Mouse (Mus musculus): ENCODE results near the gene Arhgap23. TPM values are rescaled to one million over a fixed set of nuclear protein-coding genes. Genes with fewer than 3 reads are reported as not detected.

The Arhgap23 gene
- 10 to 100 TPM; 22.1 to 25.4 TPM for total RNA-seq (2021)
- long read RNA-seq, experiment 1, full-length matches to known transcripts, result 1 of 12 reads
- long read RNA-seq, experiment 1, partial matches to known transcripts, result 8 of 12 reads
- long read RNA-seq, experiment 1, other reads (novel, unspliced or antisense), result 3 of 12 reads
- long read RNA-seq, experiment 2, partial matches to known transcripts, result 6 of 18 reads
- long read RNA-seq, experiment 2, other reads (novel, unspliced or antisense), result 11 of 18 reads

DNA sequence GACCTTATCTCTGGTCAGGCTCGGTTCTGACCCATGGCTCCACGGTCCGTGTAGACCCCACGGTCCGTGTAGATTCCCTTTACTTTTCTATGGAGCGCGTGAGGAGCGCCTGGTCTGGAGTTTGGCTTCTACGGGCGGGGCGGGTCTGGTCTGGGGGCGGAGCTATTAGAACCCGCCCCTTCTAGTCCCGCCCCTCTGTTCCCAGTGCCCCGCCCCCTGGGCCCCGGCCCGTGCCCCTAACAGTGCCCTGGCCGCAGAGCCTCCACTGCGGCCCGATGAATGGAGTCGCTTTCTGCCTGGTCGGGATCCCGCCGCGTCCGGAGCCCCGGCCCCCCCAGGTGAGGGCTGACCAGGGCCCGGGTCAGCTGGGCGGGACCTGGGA is at the start of gene Arhgap23:
Gene Arhgap23, plus strand, starts transcription at position 204 of the 382 bp plus-strand sequence.
- DNase-seq (ENCODE audit: low spot score in 2 of 2), result peak; percentile 71 to 78

DNA sequence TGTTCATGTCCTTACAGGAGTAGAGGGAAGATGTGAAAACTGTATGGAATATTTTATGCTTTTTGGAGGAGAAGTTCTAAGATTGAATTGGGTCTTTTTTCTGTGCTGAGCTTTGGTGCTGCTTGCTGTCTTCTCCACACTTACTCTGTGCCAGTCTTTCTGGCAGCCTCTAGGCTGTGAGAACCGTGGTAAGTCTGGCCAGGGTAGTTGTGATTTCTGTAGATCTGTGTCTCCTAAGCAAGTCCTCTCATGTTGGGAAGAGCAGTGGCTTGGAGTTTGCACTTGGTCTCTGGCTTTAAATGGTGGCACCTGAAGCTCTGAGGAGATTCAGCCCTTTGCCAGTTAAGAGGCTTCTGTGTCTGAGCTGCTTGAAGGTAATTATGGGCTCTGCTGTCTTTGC is 49.8 kb upstream of the Arhgap23 start:
- no peak for DNase-seq (ENCODE audit: low spot score in 2 of 2)

DNA sequence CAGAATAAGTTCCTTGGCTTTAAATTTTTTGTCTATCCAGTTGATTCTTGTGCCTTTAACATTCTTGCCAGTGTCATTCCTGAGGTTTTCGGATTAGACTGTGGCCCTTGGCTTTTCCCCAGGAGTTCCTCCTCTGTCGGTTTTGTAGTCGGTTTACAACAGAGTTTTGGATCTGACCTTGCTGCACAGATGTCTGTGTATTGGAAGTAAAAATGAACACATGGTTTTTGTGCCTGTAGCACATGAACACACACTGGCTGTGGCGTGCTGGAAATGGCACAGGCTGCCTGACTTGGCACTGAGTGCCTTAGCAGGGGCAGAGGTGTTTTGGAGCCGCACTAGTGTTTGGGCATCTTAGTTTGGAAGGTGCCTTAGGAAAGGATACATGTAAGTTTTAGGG is 46.8 kb upstream of the Arhgap23 start:
- DNase-seq (ENCODE audit: low spot score in 2 of 2), result no peak

DNA sequence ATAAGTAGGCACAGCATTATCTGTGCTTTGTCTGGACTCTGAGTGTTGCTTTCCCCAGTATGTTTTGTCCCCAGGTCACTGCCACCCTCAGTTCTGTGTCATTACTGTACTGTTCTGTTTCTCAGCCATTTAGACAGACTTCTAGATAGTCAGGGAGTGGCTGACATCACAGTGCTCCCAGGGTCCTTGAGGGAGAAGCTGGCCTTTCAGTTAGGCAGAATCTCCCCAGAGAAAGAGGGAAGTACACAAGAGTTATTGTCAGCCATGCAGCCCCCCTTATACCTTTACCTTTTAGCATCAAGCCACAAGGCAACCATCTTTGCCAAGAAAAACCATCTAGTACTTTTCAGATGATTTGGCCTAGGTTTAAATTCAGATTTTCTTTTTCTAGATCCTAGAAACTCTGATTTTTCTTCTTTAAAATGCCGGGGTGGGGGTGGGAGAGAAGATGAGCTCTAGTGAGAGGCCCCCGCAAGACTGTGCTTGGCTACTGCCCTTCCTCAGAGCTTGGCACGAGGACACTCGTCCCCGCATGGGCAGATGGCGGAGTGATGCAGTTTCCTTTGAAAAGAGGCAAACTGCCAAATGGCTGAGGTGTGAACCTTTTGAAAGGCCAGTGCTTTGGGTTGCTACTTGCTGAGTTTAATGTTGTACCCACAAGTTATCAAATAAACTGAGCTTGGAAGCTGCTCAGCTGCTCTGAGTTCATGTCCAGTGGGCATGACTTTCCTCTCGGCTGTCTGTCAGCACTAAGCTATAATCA is 44.8 kb upstream of the Arhgap23 start:
- no peak for DNase-seq (ENCODE audit: low spot score in 2 of 2)

DNA sequence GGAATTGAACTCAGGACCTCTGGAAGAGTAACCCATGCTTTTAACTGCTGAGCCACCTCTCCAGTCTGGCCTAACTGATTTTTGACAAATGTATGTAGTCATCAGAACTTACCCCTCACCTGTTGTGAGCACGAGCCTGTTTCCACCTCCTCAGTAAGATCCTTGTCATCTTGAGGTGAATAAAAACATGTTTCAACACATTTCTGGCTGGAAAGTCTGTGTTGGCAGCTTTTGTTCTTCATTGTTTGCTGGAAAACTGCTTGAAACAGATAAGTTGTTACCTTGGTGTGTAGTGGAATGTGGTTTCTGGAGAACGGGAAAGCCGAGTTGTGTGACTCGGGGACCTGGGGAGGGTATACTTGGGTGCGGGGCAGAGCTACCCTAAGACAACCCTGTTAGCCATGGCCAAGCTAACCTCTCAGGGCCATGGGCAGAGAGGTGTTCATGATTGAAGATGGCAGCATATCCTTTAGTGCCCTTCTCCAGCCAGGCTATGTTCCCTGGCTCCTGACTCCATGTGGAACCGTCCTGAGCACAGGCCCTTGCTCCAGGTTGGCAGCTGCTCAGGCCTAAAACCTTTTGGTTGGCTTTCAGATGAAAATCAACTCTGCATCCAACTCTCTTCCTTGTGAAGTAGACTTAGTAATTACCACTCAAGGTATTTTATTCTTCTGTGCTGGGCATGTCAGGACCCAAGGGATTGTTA is 43.0 kb upstream of the Arhgap23 start:
- no peak for DNase-seq (ENCODE audit: low spot score in 2 of 2)

DNA sequence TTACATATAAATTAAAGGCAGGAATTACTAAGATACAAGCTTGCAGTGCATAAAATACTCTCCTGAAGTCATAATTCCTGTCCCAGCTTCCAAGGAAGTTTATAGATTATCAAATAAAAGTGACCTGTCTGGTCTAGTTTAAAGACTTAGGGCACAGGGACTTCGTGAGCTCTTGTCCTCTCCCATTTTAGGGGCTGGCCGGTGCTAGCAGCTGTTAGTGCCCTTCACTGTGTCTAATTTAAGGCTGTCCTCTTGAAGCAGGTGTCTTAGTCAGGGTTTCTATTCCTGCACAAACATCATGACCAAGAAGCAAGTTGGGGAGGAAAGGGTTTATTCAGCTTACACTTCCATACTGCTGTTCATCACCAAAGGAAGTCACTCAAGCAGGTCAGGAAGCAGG is 41.9 kb upstream of the Arhgap23 start:
- no peak for DNase-seq (ENCODE audit: low spot score in 2 of 2)

DNA sequence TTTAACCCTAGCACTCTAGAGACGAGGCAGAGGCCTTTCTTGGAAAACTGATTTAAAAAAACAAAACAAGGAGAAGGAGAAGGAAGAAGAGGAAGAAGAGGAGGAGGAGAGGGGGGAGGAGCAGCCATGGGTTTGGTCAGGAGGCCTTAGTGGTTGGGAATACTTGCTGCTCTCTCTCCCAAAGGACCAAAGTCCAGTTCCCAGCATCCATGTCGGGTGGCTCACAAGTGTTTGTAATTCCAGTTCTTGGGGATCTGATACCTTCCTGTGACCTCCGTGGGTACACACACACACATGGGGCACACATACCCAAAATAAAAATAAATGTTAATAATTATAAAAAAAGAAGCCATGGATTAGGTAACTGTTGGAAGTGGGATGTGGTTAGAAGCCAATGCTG is 35.3 kb upstream of the Arhgap23 start:
- DNase-seq (ENCODE audit: low spot score in 2 of 2), result no peak

DNA sequence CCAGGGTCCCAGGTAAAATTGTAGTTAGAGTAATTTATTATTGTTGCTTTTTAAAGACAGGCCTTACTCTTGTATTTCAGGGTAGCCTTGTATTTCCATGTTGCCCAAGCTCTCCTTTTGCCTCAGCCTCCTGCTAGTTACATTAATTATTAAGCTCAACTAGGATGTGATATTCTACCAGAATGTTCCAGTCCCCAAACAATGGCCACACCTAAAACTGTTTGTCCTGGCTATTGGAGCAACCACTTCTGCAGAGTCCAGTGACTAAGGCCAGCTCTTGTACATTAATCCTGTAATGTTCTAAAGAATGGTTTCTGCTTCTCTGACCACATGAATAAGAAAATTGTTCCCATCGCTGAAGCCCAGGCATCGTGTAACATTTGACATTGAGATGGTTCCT is 32.3 kb upstream of the Arhgap23 start:
- DNase-seq (ENCODE audit: low spot score in 2 of 2), result no peak

DNA sequence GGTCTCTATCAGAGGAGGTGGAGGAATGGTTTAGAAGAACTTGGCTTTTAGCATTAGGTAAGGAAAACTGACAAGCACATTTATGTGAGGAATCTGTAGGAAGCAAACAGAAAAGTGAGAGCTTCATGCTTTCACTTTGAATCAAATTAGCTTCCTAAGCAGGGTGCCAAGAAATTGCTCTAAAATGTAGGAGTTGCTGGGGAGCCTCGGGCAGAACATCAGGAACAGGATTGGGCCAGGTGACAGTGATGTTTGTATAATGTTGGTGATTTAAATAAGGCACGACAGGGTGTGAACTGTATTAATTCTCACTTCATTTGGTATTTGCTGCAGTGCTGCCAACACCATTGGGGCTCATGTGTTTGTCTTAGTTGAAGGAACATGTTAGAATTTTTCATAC is 31.6 kb upstream of the Arhgap23 start:
- DNase-seq (ENCODE audit: low spot score in 2 of 2), result no peak

DNA sequence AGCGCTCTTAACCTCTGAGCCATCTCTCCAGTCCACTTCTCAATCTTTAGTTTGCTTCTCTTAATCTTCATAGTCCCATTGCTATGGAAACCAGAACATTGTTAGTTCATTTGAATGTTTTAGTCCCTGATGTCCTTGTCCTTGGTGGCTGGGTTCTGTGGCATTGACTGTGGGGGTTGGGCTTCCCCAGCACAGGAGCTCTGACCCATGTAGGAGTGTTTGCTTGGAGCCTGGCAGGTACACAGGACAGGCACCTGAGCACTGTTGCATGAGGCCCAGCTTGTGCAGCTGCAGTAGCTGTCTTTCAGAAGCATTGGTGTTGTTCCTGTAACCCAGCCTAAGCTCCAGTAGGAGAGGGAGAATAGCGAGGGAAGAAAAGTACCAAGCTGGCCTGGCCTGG is 27.5 kb upstream of the Arhgap23 start:
- DNase-seq (ENCODE audit: low spot score in 2 of 2), result peak in 1 of 2 experiments; percentile 31

DNA sequence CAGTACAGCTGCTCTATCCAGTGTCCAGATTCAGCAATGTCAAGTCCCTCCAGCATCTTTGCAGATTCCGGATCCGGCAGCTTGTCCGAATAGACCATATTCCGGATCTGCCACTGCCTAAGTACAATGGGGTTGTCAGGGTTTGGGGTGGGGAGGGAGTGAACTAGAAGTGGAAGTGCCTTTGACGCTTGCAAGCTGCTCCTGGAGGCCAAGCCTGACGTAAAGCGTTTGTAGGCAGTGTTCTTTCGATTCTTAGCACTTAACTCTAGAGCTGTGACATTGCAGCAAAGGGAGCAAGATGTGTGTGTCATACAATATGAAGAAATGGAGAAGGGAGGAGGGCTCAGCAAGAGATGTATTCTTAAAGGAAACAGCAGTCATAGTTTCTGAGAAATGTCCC is 26.2 kb upstream of the Arhgap23 start:
- DNase-seq (ENCODE audit: low spot score in 2 of 2), result no peak

DNA sequence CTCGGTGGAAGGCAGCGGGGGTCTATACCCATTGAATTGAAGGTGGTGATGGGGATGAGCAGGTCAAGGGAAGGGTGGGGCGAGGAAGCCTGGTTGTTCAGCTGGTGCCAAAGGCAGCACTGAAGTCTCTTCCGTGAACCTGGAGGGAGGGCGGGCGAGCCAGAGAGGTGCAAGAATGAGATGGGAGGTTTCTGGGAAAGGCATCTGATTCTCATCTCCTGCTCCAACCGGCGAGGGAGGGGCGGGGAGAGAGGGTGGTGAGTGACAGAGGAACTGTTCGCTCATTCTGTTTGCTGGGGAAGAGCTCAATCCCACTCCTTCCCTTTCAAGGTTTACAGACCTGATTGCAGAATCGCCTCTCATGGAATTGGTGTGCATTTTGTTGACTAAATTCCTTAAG is 21.7 kb upstream of the Arhgap23 start:
- no peak for DNase-seq (ENCODE audit: low spot score in 2 of 2)

DNA sequence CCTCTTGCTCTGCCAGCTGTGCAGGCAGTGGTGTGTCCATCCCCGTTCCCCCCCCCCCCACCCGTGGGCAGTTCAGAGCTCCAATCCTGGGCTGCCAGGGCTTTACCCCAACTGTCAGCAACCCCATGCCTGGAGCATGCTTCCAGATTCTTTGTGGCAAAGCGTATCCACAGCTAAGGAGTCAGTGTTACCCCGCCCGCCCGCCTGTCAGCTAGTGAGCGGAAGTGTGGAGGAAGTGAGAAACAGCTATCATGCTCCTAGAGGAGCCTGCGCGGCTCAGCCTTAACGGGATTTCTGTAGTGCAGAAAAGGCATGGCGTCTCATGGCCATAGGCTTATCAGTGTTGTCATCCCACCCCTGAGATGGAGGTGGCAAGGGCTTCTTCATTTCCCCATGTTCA is 21.2 kb upstream of the Arhgap23 start:
- no peak for DNase-seq (ENCODE audit: low spot score in 2 of 2)

DNA sequence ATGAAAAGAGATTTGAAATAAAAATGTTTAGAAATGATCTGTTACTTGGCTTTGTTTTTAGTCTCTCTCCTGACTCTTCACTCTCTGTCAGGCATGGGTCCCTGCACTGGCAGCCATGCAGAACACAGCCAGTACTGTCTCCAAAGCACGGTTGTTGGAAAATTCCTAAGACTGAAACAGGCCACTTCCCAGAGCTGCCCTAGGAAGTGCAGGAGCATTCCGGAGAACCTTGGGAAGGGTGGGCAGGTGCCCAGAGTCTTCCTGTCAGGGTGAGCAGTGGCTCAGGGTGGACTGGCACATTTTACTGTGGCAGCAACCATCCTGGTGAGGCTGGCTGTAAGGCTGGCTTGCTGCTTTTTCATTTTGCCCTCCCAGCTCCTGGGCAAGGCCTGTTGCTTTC is 16.8 kb upstream of the Arhgap23 start:
- DNase-seq (ENCODE audit: low spot score in 2 of 2), result no peak

DNA sequence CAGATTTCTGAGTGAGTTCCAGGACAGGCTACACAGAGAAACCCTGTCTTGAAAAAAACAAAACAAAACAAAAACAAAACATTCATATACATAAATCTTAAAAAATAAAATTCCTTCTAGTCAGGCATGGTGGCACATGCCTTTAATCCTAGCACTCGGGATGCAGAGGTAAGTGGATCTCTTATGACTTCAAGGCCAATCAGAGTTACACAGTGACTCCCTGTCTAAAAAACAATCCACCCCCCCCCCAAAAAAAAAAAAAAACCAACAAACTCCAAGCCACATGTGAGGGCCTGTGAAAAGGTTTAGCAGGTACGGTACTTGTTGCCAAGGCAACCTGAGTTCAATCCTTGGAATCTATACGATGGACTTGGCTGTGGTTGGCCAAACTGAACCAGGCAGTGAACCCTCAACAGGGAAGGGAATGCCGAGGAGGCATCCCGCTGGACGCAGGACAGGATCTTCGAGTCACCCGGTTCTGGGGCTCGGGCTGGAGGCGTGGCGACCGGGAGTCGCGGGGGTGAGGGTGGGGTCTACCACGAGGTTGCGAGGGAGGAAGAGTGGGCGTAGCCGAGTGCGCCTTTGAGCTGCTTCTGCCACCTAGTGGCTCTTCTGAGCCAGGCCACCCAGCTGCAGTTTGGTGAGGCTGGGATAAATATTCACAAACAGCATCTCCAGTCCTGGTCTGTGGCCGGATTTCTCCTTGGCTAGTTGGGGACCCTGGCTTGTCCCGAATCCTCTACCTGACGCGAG is 15.2 kb upstream of the Arhgap23 start:
- peak; percentile 73 to 74 for DNase-seq (ENCODE audit: low spot score in 2 of 2)

DNA sequence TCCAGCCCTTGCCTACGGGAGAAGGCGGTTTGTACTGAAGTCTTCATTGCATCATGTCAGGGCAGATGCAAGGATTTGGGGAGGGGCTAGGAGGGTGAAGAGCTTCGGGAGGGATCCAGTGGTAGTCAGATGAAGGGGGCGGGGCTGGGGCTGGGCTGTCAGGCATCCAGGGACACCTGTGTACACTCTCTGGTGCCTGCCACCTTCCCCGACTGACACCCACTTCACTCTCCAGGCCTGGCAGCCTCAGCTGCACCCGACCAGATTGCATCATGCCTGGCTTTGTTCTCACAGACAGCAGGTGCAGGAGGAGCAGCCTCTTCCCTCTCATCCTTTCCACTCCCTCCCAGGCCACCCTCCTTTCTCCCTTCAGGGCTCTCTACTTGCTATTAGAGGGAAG is 14.3 kb upstream of the Arhgap23 start:
- no peak for DNase-seq (ENCODE audit: low spot score in 2 of 2)

DNA sequence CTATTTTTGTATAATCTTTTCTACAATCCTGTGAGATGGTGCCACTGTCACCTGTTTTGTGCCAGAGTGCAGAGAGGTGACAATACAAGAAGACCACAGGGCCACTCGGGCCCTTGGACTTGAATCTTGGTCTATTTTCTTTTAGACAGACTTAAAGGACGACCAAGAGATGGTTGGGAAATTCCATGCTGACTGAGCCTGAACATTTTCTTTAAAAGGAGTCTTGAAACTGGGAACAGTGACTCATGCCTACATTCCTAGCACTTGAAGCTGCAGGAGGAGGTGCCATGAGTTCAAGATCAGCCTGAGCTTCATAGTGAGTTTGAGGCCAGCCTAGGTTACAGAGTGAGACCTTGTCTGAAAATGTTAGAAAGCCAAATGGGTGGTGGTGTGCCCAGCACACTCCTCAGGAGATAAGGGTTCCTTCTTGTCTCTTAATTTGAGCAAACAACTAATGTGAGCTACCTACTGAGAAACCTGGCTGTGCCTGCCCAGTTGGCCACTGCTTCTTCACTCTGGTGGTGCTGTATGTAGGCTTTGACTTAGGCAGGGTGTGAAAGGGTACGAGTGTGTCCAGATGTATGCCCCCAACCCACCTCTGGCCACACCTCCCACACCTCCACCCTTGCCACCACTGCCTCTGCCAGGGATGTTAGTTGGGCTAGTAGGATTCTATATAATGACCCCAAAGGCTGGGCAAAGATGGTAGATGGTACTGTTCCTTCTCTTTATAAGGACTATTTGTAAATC is 13.5 kb upstream of the Arhgap23 start:
- no peak for DNase-seq (ENCODE audit: low spot score in 2 of 2)

DNA sequence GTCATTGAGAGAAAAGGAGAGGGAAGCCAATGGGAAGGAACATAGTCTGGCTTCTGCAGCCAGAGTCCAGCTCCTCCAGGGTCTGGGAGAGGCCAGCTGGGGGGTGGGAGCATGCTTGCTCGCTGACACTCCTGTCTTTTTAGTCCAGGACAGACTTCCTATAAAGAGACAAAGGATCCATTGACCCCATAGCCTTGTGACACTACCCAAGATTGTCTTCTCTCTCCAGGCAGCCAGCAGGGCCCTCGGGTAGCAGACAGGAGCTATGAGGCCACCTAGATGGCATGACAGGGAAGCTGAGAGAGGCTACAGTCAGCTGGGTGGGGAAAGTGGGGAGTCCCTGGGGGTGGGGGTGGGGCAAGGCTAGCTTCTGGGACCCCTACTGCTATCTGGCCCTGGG is 12.6 kb upstream of the Arhgap23 start:
- no peak for DNase-seq (ENCODE audit: low spot score in 2 of 2)

DNA sequence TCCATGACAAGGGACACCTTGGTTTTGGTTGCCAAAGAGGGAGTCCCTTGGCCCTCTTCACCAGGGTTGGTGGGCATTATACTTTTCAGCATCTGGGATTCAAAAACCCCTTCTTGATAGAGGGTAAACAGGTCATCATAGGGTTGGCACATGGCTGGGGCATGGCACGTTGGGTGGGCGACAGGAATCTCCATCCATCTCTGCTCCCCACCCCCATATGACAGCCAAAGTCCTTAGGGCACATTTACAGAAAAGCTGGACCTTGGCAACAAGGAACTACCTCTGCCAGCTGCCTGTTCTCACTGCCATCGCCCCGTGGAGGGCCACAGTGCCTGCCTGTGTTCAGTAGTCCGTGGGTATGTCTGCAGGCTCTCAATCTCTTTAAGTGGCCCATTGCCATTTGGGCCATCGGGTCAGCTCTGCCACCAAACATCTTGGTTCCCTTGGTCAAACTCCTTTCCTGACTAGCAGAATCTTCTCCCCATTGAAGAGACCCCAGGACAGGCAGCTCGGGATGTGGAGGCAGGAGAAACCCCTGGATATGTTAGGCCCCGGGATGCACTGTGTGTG is 11.6 kb upstream of the Arhgap23 start:
- no peak for DNase-seq (ENCODE audit: low spot score in 2 of 2)

DNA sequence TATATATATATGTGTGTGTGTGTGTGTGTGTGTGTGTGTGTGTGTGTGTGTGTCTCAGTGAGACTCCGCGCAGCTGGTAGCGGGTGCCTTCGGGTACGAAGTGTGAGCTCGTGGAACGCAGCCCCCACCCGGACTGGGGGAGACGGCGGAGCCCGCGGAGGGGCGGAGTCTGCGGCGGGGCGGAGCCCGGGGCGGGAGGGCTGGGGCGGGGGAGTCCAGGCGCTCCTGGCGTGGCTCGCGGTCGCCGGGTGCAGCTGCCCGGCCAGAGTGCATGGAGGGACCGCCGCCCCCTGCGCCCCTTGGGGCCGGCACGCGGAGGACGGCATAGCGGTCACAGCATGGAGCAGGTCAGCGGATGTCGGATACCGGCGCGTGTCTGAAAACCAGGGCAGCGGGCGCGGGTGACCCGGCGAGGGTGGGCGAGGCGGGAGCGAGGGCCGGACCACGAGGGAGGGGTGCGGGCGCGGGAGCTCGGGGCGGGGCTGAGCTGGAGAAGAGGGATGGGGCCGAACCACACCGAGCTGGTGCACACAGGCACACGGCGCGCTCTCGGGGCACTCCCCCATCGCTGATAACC is 11.1 kb upstream of the Arhgap23 start:
- peak; percentile 47 to 57 for DNase-seq (ENCODE audit: low spot score in 2 of 2)

Measured in adrenal gland, adult 18-20 months (tissue).